Mouse (Mus musculus) brain, embryonic 14.5 days (tissue): ENCODE data around the gene Zfp622.

ENCODE experiments used
- CTCF ChIP-seq: fragments of 200-500 bp; IDR thresholded peaks from 2 replicates; pipeline ENCODE4 v1.5.1; 2012; ENCODE audit warnings: inconsistent platforms, mild to moderate bottlenecking, moderate library complexity, borderline replicate concordance; ENCODE audit not compliant: insufficient read depth, insufficient read length; ENCODE audit errors: extremely low read depth
- POLR2A ChIP-seq: fragments of 200-500 bp; IDR thresholded peaks from 2 replicates; pipeline ENCODE4 v1.6.1; 2012; ENCODE audit warnings: mild to moderate bottlenecking, inconsistent platforms, borderline replicate concordance; ENCODE audit not compliant: poor library complexity, insufficient read depth, insufficient read length, severe bottlenecking; ENCODE audit errors: extremely low read depth

DNA sequence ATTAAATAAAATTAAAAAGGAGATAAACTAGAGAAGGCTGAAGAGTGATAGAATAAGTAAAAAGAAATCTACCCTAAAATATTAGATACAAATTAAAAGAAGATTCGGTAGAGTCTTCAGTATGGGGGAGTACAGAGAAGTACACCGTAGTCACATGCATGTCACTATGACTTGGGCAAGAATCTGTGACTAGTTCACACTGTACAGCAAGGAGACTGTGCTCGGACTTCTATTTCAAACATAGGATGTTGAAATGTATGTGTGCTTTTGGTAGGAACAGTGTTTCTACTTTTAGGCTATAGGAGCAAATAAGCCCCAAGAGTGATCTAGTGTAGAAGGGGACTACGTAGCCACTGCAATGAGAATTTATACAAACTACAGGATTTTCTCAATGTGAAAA, 9.8 kb upstream of the Zfp622 start:
- no peak for TF ChIP-seq CTCF
- TF ChIP-seq POLR2A: no peak
